22 mouse cellular contexts compared by ENCODE assay signal in the genomic region with DNA sequence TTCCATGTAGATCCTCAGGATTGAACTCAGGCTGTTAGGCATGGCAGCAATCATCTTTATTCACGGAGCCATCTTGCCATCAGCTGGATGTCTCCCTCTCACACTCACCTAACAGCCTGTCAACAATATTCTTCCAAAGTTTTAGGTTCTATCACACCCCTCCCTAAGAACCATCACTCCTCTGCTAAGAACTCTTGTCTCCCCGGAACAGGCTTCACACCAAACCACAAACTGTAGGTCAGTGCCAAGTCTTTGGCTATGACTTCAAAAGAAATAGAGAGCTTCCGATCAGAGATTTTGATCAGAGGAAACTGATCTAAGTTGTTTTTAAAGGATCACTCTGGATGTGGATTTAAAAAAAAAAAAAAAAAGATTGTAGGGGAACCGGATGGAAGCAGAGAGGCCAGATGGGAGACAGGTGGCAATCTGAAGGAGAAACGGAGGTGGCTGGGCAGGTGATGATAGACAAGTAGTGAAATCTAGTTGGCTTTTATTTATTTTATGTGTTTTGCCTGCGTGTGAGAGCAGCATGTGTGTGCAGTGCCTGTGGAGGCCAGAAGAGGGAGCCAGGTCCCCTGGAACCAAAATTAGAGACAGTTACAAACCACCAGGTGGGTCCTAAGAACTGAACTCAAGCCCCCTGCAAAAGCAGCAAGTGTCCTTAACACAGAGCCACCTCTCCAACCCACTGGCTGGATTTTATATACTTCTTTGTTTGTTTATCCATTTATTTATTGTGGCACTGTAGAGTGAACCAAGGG. TPM values are rescaled to one million over a fixed set of nuclear protein-coding genes. Genes with fewer than 3 reads are reported as not detected.
A peak's percentile ranks its signal among the peaks of the same experiment; 100 is the strongest.
DNase-seq lines count a peak whose midpoint lies in the region; ATAC-seq and TF ChIP-seq lines count a peak whose summit lies in the region.
"Had no signal": no experiment of that assay in that cellular context is flagged by ENCODE, and none has a peak within 500 bp of the region (broad histone marks: within the 10 kb centered on the region; RNA-seq: fewer than 3 reads in every experiment).

No protein-coding gene starts in this region.

- H3K4me1 ChIP-seq in liver, embryonic 14.5 days (replicated peaks; ENCODE audit: control insufficient read depth in 2 of 2, insufficient read depth in 2 of 2, low read length in 1 of 2), result peaks cover 0 to 11% of the 10 kb centered on the region in 2 experiments; a peak in 1 of 4 replicates
- peaks cover 5% of the 10 kb centered on the region; the same call in 1 of the 2 replicates for H3K4me1 ChIP-seq in liver, embryonic 11.5 days (replicated peaks; ENCODE audit: control insufficient read depth, insufficient read depth, low read length)
- H3K4me1 ChIP-seq in MEL (ENCODE audit: control insufficient read depth in 1 of 2, insufficient read depth in 2 of 2, low read length in 2 of 2), result peaks cover 7 to 19% of the 10 kb centered on the region in 2 experiments
- H3K4me1 ChIP-seq: heart, embryonic 12.5 days; neural tube, embryonic 13.5 days had no signal

- TF ChIP-seq RAD21 in MEL (IDR thresholded peaks at IDR 0.05; ENCODE audit: low read depth, low read length), result peak; percentile 45

- DNase-seq in gastrocnemius, adult 2 months, result no peak
- no peak for DNase-seq in gastrocnemius, postnatal 14 days
- no peak for DNase-seq in liver, embryonic 14.5 days (ENCODE audit: low read depth in 3 of 3, low spot score in 3 of 3)
- no peak for DNase-seq in liver, embryonic 11.5 days (ENCODE audit: low spot score)
- peak; percentile 52 for DNase-seq in MEL (ENCODE audit: low read depth, low spot score)
- DNase-seq in layer of hippocampus, adult 11-12 months (ENCODE audit: low spot score), result no peak
- DNase-seq in T-cell, adult 2 months (ENCODE audit: low spot score), result no peak
- DNase-seq: adrenal gland, postnatal 25 days; cerebellum, postnatal 25 days; gastrocnemius, postnatal 10 days; heart, postnatal 36 days; kidney, postnatal 10 days; layer of hippocampus, postnatal 36 days; lung, adult 18-20 months; retina, postnatal 1 day had no signal

- no peak overlapping the region for H3K9ac ChIP-seq in liver, embryonic 14.5 days (replicated peaks)
- H3K9ac ChIP-seq in liver, embryonic 11.5 days (ENCODE audit: low read depth, low read length), result no peak overlapping the region
- no peak overlapping the region for H3K9ac ChIP-seq in MEL (ENCODE audit: control insufficient read depth, low read depth, low read length, poor library complexity, severe bottlenecking)
- H3K9ac ChIP-seq: heart, embryonic 12.5 days; neural tube, embryonic 13.5 days had no signal

- no peaks in the 10 kb centered on the region for H3K36me3 ChIP-seq in liver, embryonic 14.5 days (replicated peaks; ENCODE audit: control insufficient read depth, insufficient read depth, low read depth)
- H3K36me3 ChIP-seq in liver, embryonic 11.5 days (ENCODE audit: control insufficient read depth, insufficient read depth, low read length), result no peaks in the 10 kb centered on the region
- H3K36me3 ChIP-seq in MEL (ENCODE audit: control insufficient read depth in 1 of 2, insufficient read depth in 2 of 2, low read length in 2 of 2), result peaks cover 0 to 16% of the 10 kb centered on the region in 2 experiments; a peak in 2 of 4 replicates
- H3K36me3 ChIP-seq: embryonic facial prominence, embryonic 10.5 days; heart, embryonic 12.5 days; limb, embryonic 10.5 days; neural tube, embryonic 13.5 days had no signal

- peak; percentile 36; the same call in 1 of the 2 replicates for TF ChIP-seq CTCF in gastrocnemius, adult 2 months (IDR thresholded peaks at IDR 0.05)
- peak; percentile 50 for TF ChIP-seq CTCF in liver, embryonic 14.5 days (IDR thresholded peaks at IDR 0.05; ENCODE audit: low read depth)
- peak; percentile 54 to 66 (median 60) for TF ChIP-seq CTCF in MEL (IDR thresholded peaks at IDR 0.05 in 2 of 3, conservative IDR thresholded peaks at IDR 0.05 in 1 of 3; ENCODE audit: control insufficient read depth in 1 of 3, insufficient read depth in 1 of 3, low read depth in 2 of 3, low read length in 3 of 3, poor library complexity in 1 of 3, severe bottlenecking in 1 of 3)

- no peaks in the 10 kb centered on the region for H3K9me3 ChIP-seq in liver, embryonic 14.5 days (ENCODE audit: control insufficient read depth, low read length)
- no peaks in the 10 kb centered on the region for H3K9me3 ChIP-seq in liver, embryonic 11.5 days (ENCODE audit: control insufficient read depth, low read length)
- no peaks in the 10 kb centered on the region for H3K9me3 ChIP-seq in MEL (replicated peaks; ENCODE audit: insufficient read depth, low read length)
- H3K9me3 ChIP-seq: embryonic facial prominence, embryonic 10.5 days; limb, embryonic 10.5 days had no signal

- no peaks in the 10 kb centered on the region for H3K27me3 ChIP-seq in liver, embryonic 14.5 days (ENCODE audit: control insufficient read depth, insufficient read depth, low read length)
- no peaks in the 10 kb centered on the region for H3K27me3 ChIP-seq in liver, embryonic 11.5 days (replicated peaks; ENCODE audit: control insufficient read depth, insufficient read depth, low read length)
- H3K27me3 ChIP-seq in MEL (ENCODE audit: control insufficient read depth in 1 of 2, insufficient read depth in 2 of 2, low read length in 2 of 2), result no peaks in the 10 kb centered on the region
- H3K27me3 ChIP-seq: heart, embryonic 12.5 days; neural tube, embryonic 13.5 days had no signal

- H3K27ac ChIP-seq in gastrocnemius, adult 2 months, result no peak overlapping the region
- H3K27ac ChIP-seq in liver, embryonic 14.5 days, result no peak overlapping the region
- no peak overlapping the region for H3K27ac ChIP-seq in liver, embryonic 11.5 days (ENCODE audit: low read depth, low read length)
- no peak overlapping the region for H3K27ac ChIP-seq in MEL (ENCODE audit: control insufficient read depth, low read depth, low read length)
- H3K27ac ChIP-seq: embryonic facial prominence, embryonic 10.5 days; limb, embryonic 10.5 days; neural tube, embryonic 13.5 days had no signal

- intact Hi-C loops in gastrocnemius, adult 2 months (cut with DNase I), result no loop called here
- intact Hi-C loops in gastrocnemius, postnatal 14 days (cut with DNase I; ENCODE audit: low total_unique reads), result no loop called here

- no peak overlapping the region for H3K4me2 ChIP-seq in liver, embryonic 14.5 days (ENCODE audit: low read depth)
- H3K4me2 ChIP-seq in liver, embryonic 11.5 days, result no peak overlapping the region
- H3K4me2 ChIP-seq: heart, embryonic 12.5 days; neural tube, embryonic 13.5 days had no signal

- ATAC-seq in liver, embryonic 14.5 days (ENCODE audit: insufficient read depth), result no peak
- ATAC-seq in liver, embryonic 11.5 days (replicated peaks; ENCODE audit: low FRiP score), result no peak
- ATAC-seq in megakaryocyte progenitor cell, adult 5-6 weeks (replicated peaks; ENCODE audit: poor library complexity), result peak; percentile 37; the same call in 1 of the 2 replicates
- ATAC-seq: activated CD4-positive, CD25-positive, alpha-beta regulatory T cell, adult 4 months; inflammation-experienced regulatory T-cells, adult 6 months had no signal

- no peaks in the 10 kb centered on the region for H3K79me2 ChIP-seq in MEL (ENCODE audit: control insufficient read depth, insufficient read depth, low read length, poor library complexity)

- TF ChIP-seq POLR2A in MEL (IDR thresholded peaks at IDR 0.05; ENCODE audit: control insufficient read depth in 1 of 2, insufficient read depth in 1 of 2, low read depth in 1 of 2, low read length in 2 of 2, poor library complexity in 1 of 2), result no peak

- H3K4me3 ChIP-seq in gastrocnemius, adult 2 months, result no peak overlapping the region
- no peak overlapping the region for H3K4me3 ChIP-seq in liver, embryonic 14.5 days (ENCODE audit: insufficient read depth in 1 of 2, low read depth in 2 of 2, low read length in 2 of 2)
- H3K4me3 ChIP-seq in liver, embryonic 11.5 days (ENCODE audit: low read depth, low read length), result no peak overlapping the region
- no peak overlapping the region for H3K4me3 ChIP-seq in MEL (ENCODE audit: control insufficient read depth in 1 of 2, insufficient read depth in 1 of 2, low read depth in 2 of 2, low read length in 2 of 2)
- H3K4me3 ChIP-seq: embryonic facial prominence, embryonic 10.5 days; heart, embryonic 12.5 days; limb, embryonic 10.5 days; neural tube, embryonic 13.5 days had no signal

- no peak for TF ChIP-seq EP300 in liver, embryonic 14.5 days (IDR thresholded peaks at IDR 0.05; ENCODE audit: low read depth)
- TF ChIP-seq EP300 in MEL (IDR thresholded peaks at IDR 0.05; ENCODE audit: low read depth in 1 of 2, low read length in 2 of 2), result peak; percentile 42 to 46; a peak in 3 of 4 replicates

- WGBS in liver, embryonic 14.5 days (ENCODE audit: insufficient replicate concordance), result 66% methylated on average over 6 of the region's 6 CpGs
- 74% methylated on average over 6 of the region's 6 CpGs for WGBS in liver, embryonic 11.5 days

RNA-seq across cellular contexts. Expression of gene Lman2l, which starts 9.2 kb away (rescaled TPM):
- 10 to 100 TPM; 16.4 to 26.7 TPM for total RNA-seq in gastrocnemius, adult 2 months (2021)
- total RNA-seq in gastrocnemius, postnatal 14 days (2021), result 10 to 100 TPM; 15.7 to 17.2 TPM
- polyA plus RNA-seq in liver, embryonic 14.5 days (2012; rRNA removed), result 4.8 and 5.5 TPM in 2 replicates
- polyA plus RNA-seq in liver, embryonic 14.5 days (2014; fragmentation: Nextera tagmentation; extraction: Ambion mirVana), result 7.0 and 7.4 TPM in 2 replicates
- 18.1 and 18.7 TPM in 2 replicates for polyA plus RNA-seq in liver, embryonic 11.5 days (2014; fragmentation: Nextera tagmentation; extraction: Ambion mirVana)
- 6.1 and 7.0 TPM in 2 replicates for total RNA-seq in MEL (2012; rRNA removed)
- polyA plus RNA-seq in MEL (2012; ENCODE audit: insufficient read depth in 1 of 2, insufficient read length in 2 of 2, low read depth in 1 of 2, low replicate concordance in 2 of 2, missing spikeins in 1 of 2), result 10 to 100 TPM in 1 of 2 experiments, not detected in 1; 19.7 TPM
- 17.0 and 23.0 TPM in 2 replicates for total RNA-seq in megakaryocyte progenitor cell, adult 5-6 weeks (2015)
- total RNA-seq in megakaryocyte progenitor cell, adult 5-6 weeks (2017), result 6.5 and 7.1 TPM in 2 replicates

RNA-seq across cellular contexts. Expression of gene Cnnm4, which starts 17.2 kb away (rescaled TPM):
- total RNA-seq in gastrocnemius, adult 2 months (2021), result 10 to 100 TPM in 1 of 2 experiments, 1 to 10 TPM in 1; 4.1 to 11.0 TPM
- total RNA-seq in gastrocnemius, postnatal 14 days (2021), result 1 to 10 TPM; 4.6 to 5.4 TPM
- 0.85 and 0.89 TPM in 2 replicates for polyA plus RNA-seq in liver, embryonic 14.5 days (2012; rRNA removed)
- 2.1 and 2.2 TPM in 2 replicates for polyA plus RNA-seq in liver, embryonic 14.5 days (2014; fragmentation: Nextera tagmentation; extraction: Ambion mirVana)
- polyA plus RNA-seq in liver, embryonic 11.5 days (2014; fragmentation: Nextera tagmentation; extraction: Ambion mirVana), result 5.9 and 6.4 TPM in 2 replicates
- 7.8 and 8.1 TPM in 2 replicates for total RNA-seq in MEL (2012; rRNA removed)
- 1 to 10 TPM in 1 of 2 experiments, not detected in 1; 8.5 TPM for polyA plus RNA-seq in MEL (2012; ENCODE audit: insufficient read depth in 1 of 2, insufficient read length in 2 of 2, low read depth in 1 of 2, low replicate concordance in 2 of 2, missing spikeins in 1 of 2)
- 10.0 and 12.1 TPM in 2 replicates for total RNA-seq in megakaryocyte progenitor cell, adult 5-6 weeks (2015)
- 7.0 and 8.4 TPM in 2 replicates for total RNA-seq in megakaryocyte progenitor cell, adult 5-6 weeks (2017)

RNA-seq across cellular contexts. Expression of gene Cnnm3, which starts 57.4 kb away (rescaled TPM):
- 10 to 100 TPM in 1 of 2 experiments, 1 to 10 TPM in 1; 9.7 to 12.0 TPM for total RNA-seq in gastrocnemius, adult 2 months (2021)
- total RNA-seq in gastrocnemius, postnatal 14 days (2021), result 10 to 100 TPM in 1 of 2 experiments, 1 to 10 TPM in 1; 9.3 to 13.3 TPM
- 2.5 and 3.7 TPM in 2 replicates for polyA plus RNA-seq in liver, embryonic 14.5 days (2012; rRNA removed)
- polyA plus RNA-seq in liver, embryonic 14.5 days (2014; fragmentation: Nextera tagmentation; extraction: Ambion mirVana), result 0.86 and 1.0 TPM in 2 replicates
- 3.3 and 3.8 TPM in 2 replicates for polyA plus RNA-seq in liver, embryonic 11.5 days (2014; fragmentation: Nextera tagmentation; extraction: Ambion mirVana)
- 3.8 and 4.2 TPM in 2 replicates for total RNA-seq in MEL (2012; rRNA removed)
- 1 to 10 TPM in 1 of 2 experiments, not detected in 1; 9.9 TPM for polyA plus RNA-seq in MEL (2012; ENCODE audit: insufficient read depth in 1 of 2, insufficient read length in 2 of 2, low read depth in 1 of 2, low replicate concordance in 2 of 2, missing spikeins in 1 of 2)
- 13.0 and 15.2 TPM in 2 replicates for total RNA-seq in megakaryocyte progenitor cell, adult 5-6 weeks (2015)
- 8.0 and 13.0 TPM in 2 replicates for total RNA-seq in megakaryocyte progenitor cell, adult 5-6 weeks (2017)
